Comparison of ENCODE assay signal across 25 mouse cellular contexts in genomic region chr9:26611711-26612437, GRCm38 (mm10).
DNase-seq lines count a peak whose midpoint lies in the region; ATAC-seq and TF ChIP-seq lines count a peak whose summit lies in the region.
"Had no signal": no experiment of that assay in that cellular context is flagged by ENCODE, and none has a peak within 500 bp of the region (broad histone marks: within the 10 kb centered on the region; RNA-seq: fewer than 3 reads in every experiment).

No protein-coding gene starts in this region.

- H3K27ac ChIP-seq in hindbrain, embryonic 15.5 days (replicated peaks): no peak overlapping the region
- no peak overlapping the region for H3K27ac ChIP-seq in hindbrain, embryonic 13.5 days
- H3K27ac ChIP-seq in midbrain, embryonic 13.5 days: no peak overlapping the region
- no peak overlapping the region; the same call in 1 of the 2 replicates for H3K27ac ChIP-seq in midbrain, embryonic 14.5 days (replicated peaks; ENCODE audit: low read depth, low read length)
- 0 out of 2 replicates have a peak overlapping the region, but pooled peaks have one; percentile 32 for H3K27ac ChIP-seq in midbrain, postnatal 0 days (ENCODE audit: low read depth, low read length)
- H3K27ac ChIP-seq: embryonic facial prominence, embryonic 10.5 days; heart, embryonic 10.5 days; kidney, embryonic 15.5 days; limb, embryonic 13.5 days; liver, embryonic 12.5 days; midbrain, embryonic 12.5 days had no signal

- peak; percentile 5 for DNase-seq in adrenal gland, adult 8-10 months
- no peak for DNase-seq in adrenal gland, adult (ENCODE audit: inconsistent age in 2 of 2, low spot score in 1 of 2)
- no peak for DNase-seq in midbrain, embryonic 14.5 days
- DNase-seq in midbrain, postnatal 0 days (ENCODE audit: low spot score): no peak
- DNase-seq: adrenal gland, adult 2 months; cerebellum, adult 11 months; cerebellum, adult 9-11 months; gastrocnemius, postnatal 10 days; heart, postnatal 4 days; kidney, postnatal 36 days; lung, adult 18-20 months; lung, postnatal 10 days; thymus, adult 18-20 months; thymus, postnatal 36 days had no signal

- no peaks in the 10 kb centered on the region for H3K9me3 ChIP-seq in hindbrain, embryonic 15.5 days
- H3K9me3 ChIP-seq in hindbrain, embryonic 13.5 days: no peaks in the 10 kb centered on the region
- H3K9me3 ChIP-seq in midbrain, embryonic 13.5 days: no peaks in the 10 kb centered on the region
- H3K9me3 ChIP-seq in midbrain, embryonic 14.5 days (ENCODE audit: control insufficient read depth, low read length): no peaks in the 10 kb centered on the region
- no peaks in the 10 kb centered on the region for H3K9me3 ChIP-seq in midbrain, postnatal 0 days (ENCODE audit: low read length)
- H3K9me3 ChIP-seq: heart, embryonic 10.5 days; kidney, embryonic 15.5 days; liver, embryonic 12.5 days; midbrain, embryonic 12.5 days had no signal

- H3K9ac ChIP-seq in hindbrain, embryonic 15.5 days: no peak overlapping the region
- H3K9ac ChIP-seq in hindbrain, embryonic 13.5 days: no peak overlapping the region
- H3K9ac ChIP-seq in midbrain, embryonic 13.5 days (replicated peaks): no peak overlapping the region
- H3K9ac ChIP-seq in midbrain, embryonic 14.5 days (replicated peaks; ENCODE audit: low read length): no peak overlapping the region
- no peak overlapping the region for H3K9ac ChIP-seq in midbrain, postnatal 0 days (replicated peaks; ENCODE audit: low read length, poor library complexity, severe bottlenecking)
- H3K9ac ChIP-seq: kidney, embryonic 15.5 days; limb, embryonic 13.5 days; liver, embryonic 12.5 days; midbrain, embryonic 12.5 days had no signal

- H3K36me3 ChIP-seq in hindbrain, embryonic 15.5 days: no peaks in the 10 kb centered on the region
- H3K36me3 ChIP-seq in hindbrain, embryonic 13.5 days: no peaks in the 10 kb centered on the region
- H3K36me3 ChIP-seq in midbrain, embryonic 13.5 days: no peaks in the 10 kb centered on the region
- no peaks in the 10 kb centered on the region for H3K36me3 ChIP-seq in midbrain, embryonic 14.5 days (ENCODE audit: control insufficient read depth, insufficient read depth, low read length)
- H3K36me3 ChIP-seq in midbrain, postnatal 0 days (ENCODE audit: insufficient read depth, low read length): no peaks in the 10 kb centered on the region
- H3K36me3 ChIP-seq: embryonic facial prominence, embryonic 10.5 days; heart, embryonic 10.5 days; kidney, embryonic 15.5 days; limb, embryonic 13.5 days; liver, embryonic 12.5 days; midbrain, embryonic 12.5 days had no signal

- H3K4me1 ChIP-seq in hindbrain, embryonic 15.5 days (replicated peaks): peaks cover 8% of the 10 kb centered on the region
- H3K4me1 ChIP-seq in hindbrain, embryonic 13.5 days (replicated peaks): peaks cover 9% of the 10 kb centered on the region; the same call in 1 of the 2 replicates
- no peaks in the 10 kb centered on the region; the same call in 1 of the 2 replicates for H3K4me1 ChIP-seq in midbrain, embryonic 13.5 days (replicated peaks)
- H3K4me1 ChIP-seq in midbrain, embryonic 14.5 days (ENCODE audit: control insufficient read depth, insufficient read depth, low read length): 0 out of 2 replicates have a peak, but pooled peaks cover 4% of the 10 kb centered on the region
- 0 out of 2 replicates have a peak, but pooled peaks cover 4% of the 10 kb centered on the region for H3K4me1 ChIP-seq in midbrain, postnatal 0 days (ENCODE audit: insufficient read depth, low read length)
- H3K4me1 ChIP-seq: embryonic facial prominence, embryonic 10.5 days; heart, embryonic 10.5 days; kidney, embryonic 15.5 days; limb, embryonic 13.5 days; liver, embryonic 12.5 days; midbrain, embryonic 12.5 days had no signal

- no peak overlapping the region for H3K4me2 ChIP-seq in hindbrain, embryonic 15.5 days
- no peak overlapping the region for H3K4me2 ChIP-seq in hindbrain, embryonic 13.5 days
- no peak overlapping the region for H3K4me2 ChIP-seq in midbrain, embryonic 13.5 days (replicated peaks)
- H3K4me2 ChIP-seq in midbrain, embryonic 14.5 days (ENCODE audit: low read length): no peak overlapping the region
- H3K4me2 ChIP-seq in midbrain, postnatal 0 days (ENCODE audit: low read depth, low read length, poor library complexity, severe bottlenecking): no peak overlapping the region
- H3K4me2 ChIP-seq: kidney, embryonic 15.5 days; limb, embryonic 13.5 days; liver, embryonic 12.5 days; midbrain, embryonic 12.5 days had no signal

- no peaks in the 10 kb centered on the region for H3K27me3 ChIP-seq in hindbrain, embryonic 15.5 days
- no peaks in the 10 kb centered on the region for H3K27me3 ChIP-seq in hindbrain, embryonic 13.5 days
- H3K27me3 ChIP-seq in midbrain, embryonic 13.5 days: no peaks in the 10 kb centered on the region
- no peaks in the 10 kb centered on the region for H3K27me3 ChIP-seq in midbrain, embryonic 14.5 days (ENCODE audit: control insufficient read depth, insufficient read depth, low read length)
- no peaks in the 10 kb centered on the region for H3K27me3 ChIP-seq in midbrain, postnatal 0 days (ENCODE audit: insufficient read depth, low read length)
- H3K27me3 ChIP-seq: kidney, embryonic 15.5 days; limb, embryonic 13.5 days; liver, embryonic 12.5 days; midbrain, embryonic 12.5 days had no signal

- 63% methylated on average over 6 of the region's 6 CpGs for WGBS in hindbrain, embryonic 15.5 days
- 67% methylated on average over 6 of the region's 6 CpGs for WGBS in hindbrain, embryonic 13.5 days
- 62% methylated on average over 6 of the region's 6 CpGs for WGBS in midbrain, embryonic 13.5 days
- WGBS in midbrain, embryonic 14.5 days: 56% methylated on average over 6 of the region's 6 CpGs
- 40% methylated on average over 6 of the region's 6 CpGs for whole genome bisulfite sequencing in midbrain, postnatal 0 days

- no peak for TF ChIP-seq CTCF in midbrain, postnatal 0 days (IDR thresholded peaks at IDR 0.05)

- H3K4me3 ChIP-seq in hindbrain, embryonic 15.5 days: no peak overlapping the region
- H3K4me3 ChIP-seq in hindbrain, embryonic 13.5 days: no peak overlapping the region
- no peak overlapping the region for H3K4me3 ChIP-seq in midbrain, embryonic 13.5 days (replicated peaks)
- no peak overlapping the region for H3K4me3 ChIP-seq in midbrain, embryonic 14.5 days (replicated peaks; ENCODE audit: low read depth, low read length)
- H3K4me3 ChIP-seq in midbrain, postnatal 0 days (ENCODE audit: low read depth, low read length): no peak overlapping the region
- H3K4me3 ChIP-seq: embryonic facial prominence, embryonic 10.5 days; heart, embryonic 10.5 days; kidney, embryonic 15.5 days; limb, embryonic 13.5 days; liver, embryonic 12.5 days; midbrain, embryonic 12.5 days had no signal

- peak; percentile 61; the same call in 1 of the 2 replicates for ATAC-seq in hindbrain, embryonic 15.5 days (ENCODE audit: low FRiP score, low read depth)
- ATAC-seq in hindbrain, embryonic 13.5 days (ENCODE audit: low FRiP score): no peak
- peak; percentile 56; the same call in 1 of the 2 replicates for ATAC-seq in midbrain, embryonic 13.5 days
- no peak for ATAC-seq in midbrain, embryonic 14.5 days (ENCODE audit: low FRiP score, low TSS enrichment)
- ATAC-seq in midbrain, postnatal 0 days (ENCODE audit: low FRiP score): peak; percentile 57; the same call in 1 of the 2 replicates
- ATAC-seq: CD4-positive, CD25-positive, alpha-beta regulatory T cell, adult 4 months; intestine, postnatal 0 days; liver, embryonic 12.5 days had no signal

Comparison
In these comparisons a context has a peak if more than half of its experiments do, and no peak if none do; other contexts are left out.
1. ATAC-seq: peak in hindbrain, embryonic 15.5 days (single experiment), midbrain, embryonic 13.5 days (single experiment) and midbrain, postnatal 0 days (single experiment); none in hindbrain, embryonic 13.5 days (single experiment) and midbrain, embryonic 14.5 days (single experiment).